Mouse (Mus musculus): ENCODE data around the gene Cd300ld3.
"Not testable (repeated sequence)": the region's sequence is repeated elsewhere in the genome, so short reads cannot be mapped to it uniquely, and the experiment has no call there.

Cd300ld3 gene

GRCm38 (mm10) chr11:115052991-115053390 lies 4.8 kb upstream of the Cd300ld3 start:
- DNase-seq (ENCODE audit: low read depth), result no peak

- no peak for DNase-seq (ENCODE audit: low read depth)
Measured at GRCm38 (mm10) chr11:115052206-115052605, 4.0 kb upstream of the Cd300ld3 start.

GRCm38 (mm10) chr11:115049282-115049895 lies 1.2 kb upstream of the Cd300ld3 start:
- no peak for DNase-seq (ENCODE audit: low read depth)

GRCm38 (mm10) chr11:115037669-115038068 lies 10.5 kb downstream of the Cd300ld3 start, which contains the start of gene Cd300ld5:
Gene Cd300ld5 (minus strand): TSS chr11:115037769.
- DNase-seq (ENCODE audit: low read depth), result not testable (repeated sequence)

GRCm38 (mm10) chr11:115026912-115027311 lies 21.3 kb downstream of the Cd300ld3 start, which contains the start of gene Cd300ld4:
Gene Cd300ld4 (minus strand): TSS chr11:115027012.
- not testable (repeated sequence) for DNase-seq (ENCODE audit: low read depth)

GRCm38 (mm10) chr11:115016093-115016492 lies 32.1 kb downstream of the Cd300ld3 start, which contains the start of gene Cd300ld2:
Gene Cd300ld2 (minus strand): TSS chr11:115016193.
- DNase-seq (ENCODE audit: low read depth), result not testable (repeated sequence)

GRCm38 (mm10) chr11:115004070-115004469 lies 44.1 kb downstream of the Cd300ld3 start:
- DNase-seq (ENCODE audit: low read depth), result no peak

GRCm38 (mm10) chr11:115001474-115002040 lies 46.7 kb downstream of the Cd300ld3 start, which contains the start of gene Cd300c2:
Gene Cd300c2 (minus strand): TSS chr11:115001880.
- no peak for DNase-seq (ENCODE audit: low read depth)
